Mouse (Mus musculus): Measurements from ENCODE around the gene Syt13. TPM values are rescaled to one million over a fixed set of nuclear protein-coding genes. Genes with fewer than 3 reads are reported as not detected.
A peak's percentile ranks its signal among the peaks of the same experiment; 100 is the strongest.

Gene Syt13
- polyA plus RNA-seq, 1 experiment from 2014 or later = 0.23 TPM

GRCm38 (mm10) chr2:92910371-92910770, 4.5 kb upstream of the Syt13 start:
- peaks cover 32% of the 10 kb centered on the region for H3K27me3 ChIP-seq (ENCODE audit: control insufficient read depth, insufficient read depth, low read length)
- peaks cover 0 to 6% of the 10 kb centered on the region in 2 experiments; a peak in 3 of 4 replicates for H3K4me1 ChIP-seq (ENCODE audit: control insufficient read depth in 2 of 2, insufficient read depth in 2 of 2, low read length in 2 of 2)

GRCm38 (mm10) chr2:92912312-92912711, 2.6 kb upstream of the Syt13 start:
- Histone ChIP-seq H3K9me3 (ENCODE audit: control insufficient read depth, low read length) (no peaks in the 10 kb centered on the region), H3K27ac (replicated peaks in 1 of 2; ENCODE audit: control insufficient read depth in 1 of 2, insufficient read depth in 1 of 2, low read depth in 2 of 2, low read length in 2 of 2) (no peak overlapping the region), H3K4me1 (ENCODE audit: control insufficient read depth in 2 of 2, insufficient read depth in 2 of 2, low read length in 2 of 2) (peaks cover 0 to 9% of the 10 kb centered on the region in 2 experiments; a peak in 3 of 4 replicates), H3K27me3 (ENCODE audit: control insufficient read depth, insufficient read depth, low read length) (peaks cover 47% of the 10 kb centered on the region), H3K4me3 (ENCODE audit: control insufficient read depth in 1 of 2, insufficient read depth in 1 of 2, low read depth in 1 of 2, low read length in 2 of 2) (no peak overlapping the region), H3K9ac (ENCODE audit: low read length) (no peak overlapping the region), H3K36me3 (ENCODE audit: control insufficient read depth, insufficient read depth, low read length) (no peaks in the 10 kb centered on the region), H3K4me2 (ENCODE audit: low read length) (no peak overlapping the region)
- ATAC-seq (ENCODE audit: insufficient number of reproducible peaks, insufficient read depth, low FRiP score, low read depth) = no peak

More at GRCm38 (mm10) chr2:92910371-92910770, 4.5 kb upstream of the Syt13 start:
- H3K36me3 ChIP-seq (ENCODE audit: control insufficient read depth, insufficient read depth, low read length) = no peaks in the 10 kb centered on the region
- H3K4me3 ChIP-seq (ENCODE audit: control insufficient read depth in 1 of 2, insufficient read depth in 1 of 2, low read depth in 1 of 2, low read length in 2 of 2) = no peak overlapping the region
- ATAC-seq (ENCODE audit: insufficient number of reproducible peaks, insufficient read depth, low FRiP score, low read depth) = no peak
- H3K9ac ChIP-seq (ENCODE audit: low read length) = no peak overlapping the region
- H3K9me3 ChIP-seq (ENCODE audit: control insufficient read depth, low read length) = no peaks in the 10 kb centered on the region
- no peak overlapping the region for H3K4me2 ChIP-seq (ENCODE audit: low read length)
- 63% methylated on average over 4 of the region's 4 CpGs for WGBS
- H3K27ac ChIP-seq (replicated peaks in 1 of 2; ENCODE audit: control insufficient read depth in 1 of 2, insufficient read depth in 1 of 2, low read depth in 2 of 2, low read length in 2 of 2) = no peak overlapping the region

DNA sequence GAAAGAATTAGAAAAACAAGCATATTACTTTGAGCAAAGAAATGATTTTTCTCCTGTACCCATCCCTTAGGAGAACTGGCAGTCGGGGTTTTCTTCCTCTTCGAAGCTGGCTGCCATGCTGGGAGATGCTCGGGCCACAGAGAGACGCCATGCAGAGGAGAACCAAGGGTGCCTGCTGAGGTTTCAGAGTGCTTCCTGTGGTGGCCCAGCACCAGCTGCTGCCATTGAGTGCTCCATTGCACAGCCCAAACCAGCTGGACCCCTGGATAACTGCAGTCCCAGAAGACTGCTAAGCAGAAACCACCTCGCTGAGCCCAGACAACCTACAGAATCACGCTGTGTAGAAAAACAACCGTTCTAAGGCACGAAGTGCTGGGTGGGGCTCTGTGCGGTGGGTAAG, 1.6 kb upstream of the Syt13 start:
- no peak overlapping the region for H3K4me3 ChIP-seq (ENCODE audit: control insufficient read depth in 1 of 2, insufficient read depth in 1 of 2, low read depth in 1 of 2, low read length in 2 of 2)
- H3K4me2 ChIP-seq (ENCODE audit: low read length) = no peak overlapping the region
- 17% methylated on average over 9 of the region's 9 CpGs for WGBS
- H3K9me3 ChIP-seq (ENCODE audit: control insufficient read depth, low read length) = no peaks in the 10 kb centered on the region
- no peaks in the 10 kb centered on the region for H3K36me3 ChIP-seq (ENCODE audit: control insufficient read depth, insufficient read depth, low read length)
- H3K27me3 ChIP-seq (ENCODE audit: control insufficient read depth, insufficient read depth, low read length) = peaks cover 51% of the 10 kb centered on the region
- no peak for ATAC-seq (ENCODE audit: insufficient number of reproducible peaks, insufficient read depth, low FRiP score, low read depth)
- H3K27ac ChIP-seq (replicated peaks in 1 of 2; ENCODE audit: control insufficient read depth in 1 of 2, insufficient read depth in 1 of 2, low read depth in 2 of 2, low read length in 2 of 2) = no peak overlapping the region
- peaks cover 0 to 9% of the 10 kb centered on the region in 2 experiments; a peak in 3 of 4 replicates for H3K4me1 ChIP-seq (ENCODE audit: control insufficient read depth in 2 of 2, insufficient read depth in 2 of 2, low read length in 2 of 2)
- no peak overlapping the region for H3K9ac ChIP-seq (ENCODE audit: low read length)

GRCm38 (mm10) chr2:92915659-92916631, 1.0 kb downstream of the Syt13 start:
- no peak overlapping the region; a peak in 1 of 4 replicates for H3K4me3 ChIP-seq (ENCODE audit: control insufficient read depth in 1 of 2, insufficient read depth in 1 of 2, low read depth in 1 of 2, low read length in 2 of 2)
- peak overlapping the region; percentile 72 for H3K4me2 ChIP-seq (ENCODE audit: low read length)
- no peaks in the 10 kb centered on the region for H3K36me3 ChIP-seq (ENCODE audit: control insufficient read depth, insufficient read depth, low read length)
- no peak overlapping the region for H3K27ac ChIP-seq (replicated peaks in 1 of 2; ENCODE audit: control insufficient read depth in 1 of 2, insufficient read depth in 1 of 2, low read depth in 2 of 2, low read length in 2 of 2)
- peaks cover 55% of the 10 kb centered on the region for H3K27me3 ChIP-seq (ENCODE audit: control insufficient read depth, insufficient read depth, low read length)
- no peak for ATAC-seq (ENCODE audit: insufficient number of reproducible peaks, insufficient read depth, low FRiP score, low read depth)
- 11% methylated on average over 9 of the region's 10 CpGs for WGBS
- peaks cover 0 to 9% of the 10 kb centered on the region in 2 experiments; a peak in 3 of 4 replicates for H3K4me1 ChIP-seq (ENCODE audit: control insufficient read depth in 2 of 2, insufficient read depth in 2 of 2, low read length in 2 of 2)
- H3K9ac ChIP-seq (ENCODE audit: low read length) = no peak overlapping the region
- peaks cover 4% of the 10 kb centered on the region; the same call in 1 of the 2 replicates for H3K9me3 ChIP-seq (ENCODE audit: control insufficient read depth, low read length)

GRCm38 (mm10) chr2:92917405-92918142, 2.7 kb downstream of the Syt13 start:
- H3K27me3 ChIP-seq (ENCODE audit: control insufficient read depth, insufficient read depth, low read length) = peaks cover 51% of the 10 kb centered on the region
- H3K36me3 ChIP-seq (ENCODE audit: control insufficient read depth, insufficient read depth, low read length) = no peaks in the 10 kb centered on the region
- H3K4me1 ChIP-seq (ENCODE audit: control insufficient read depth in 2 of 2, insufficient read depth in 2 of 2, low read length in 2 of 2) = peaks cover 0 to 9% of the 10 kb centered on the region in 2 experiments; a peak in 3 of 4 replicates
- 34% methylated on average over 7 of the region's 7 CpGs for WGBS
- no peak overlapping the region for H3K4me2 ChIP-seq (ENCODE audit: low read length)
- H3K27ac ChIP-seq (replicated peaks in 1 of 2; ENCODE audit: control insufficient read depth in 1 of 2, insufficient read depth in 1 of 2, low read depth in 2 of 2, low read length in 2 of 2) = no peak overlapping the region
- H3K9me3 ChIP-seq (ENCODE audit: control insufficient read depth, low read length) = peaks cover 4% of the 10 kb centered on the region; the same call in 1 of the 2 replicates
- no peak overlapping the region for H3K4me3 ChIP-seq (ENCODE audit: control insufficient read depth in 1 of 2, insufficient read depth in 1 of 2, low read depth in 1 of 2, low read length in 2 of 2)
- ATAC-seq (ENCODE audit: insufficient number of reproducible peaks, insufficient read depth, low FRiP score, low read depth) = no peak
- H3K9ac ChIP-seq (ENCODE audit: low read length) = no peak overlapping the region

- H3K4me3 ChIP-seq (ENCODE audit: control insufficient read depth in 1 of 2, insufficient read depth in 1 of 2, low read depth in 1 of 2, low read length in 2 of 2) = no peak overlapping the region
- no peak for ATAC-seq (ENCODE audit: insufficient number of reproducible peaks, insufficient read depth, low FRiP score, low read depth)
- 79% methylated on average over 4 of the region's 4 CpGs for WGBS
- peaks cover 20% of the 10 kb centered on the region for H3K27me3 ChIP-seq (ENCODE audit: control insufficient read depth, insufficient read depth, low read length)
- no peak overlapping the region for H3K9ac ChIP-seq (ENCODE audit: low read length)
- no peaks in the 10 kb centered on the region for H3K4me1 ChIP-seq (ENCODE audit: control insufficient read depth in 2 of 2, insufficient read depth in 2 of 2, low read length in 2 of 2)
- H3K27ac ChIP-seq (replicated peaks in 1 of 2; ENCODE audit: control insufficient read depth in 1 of 2, insufficient read depth in 1 of 2, low read depth in 2 of 2, low read length in 2 of 2) = no peak overlapping the region
- no peak overlapping the region for H3K4me2 ChIP-seq (ENCODE audit: low read length)
- H3K36me3 ChIP-seq (ENCODE audit: control insufficient read depth, insufficient read depth, low read length) = no peaks in the 10 kb centered on the region
- H3K9me3 ChIP-seq (ENCODE audit: control insufficient read depth, low read length) = peaks cover 4% of the 10 kb centered on the region; the same call in 1 of the 2 replicates
Measured at GRCm38 (mm10) chr2:92920709-92921108, 5.8 kb downstream of the Syt13 start.

DNA sequence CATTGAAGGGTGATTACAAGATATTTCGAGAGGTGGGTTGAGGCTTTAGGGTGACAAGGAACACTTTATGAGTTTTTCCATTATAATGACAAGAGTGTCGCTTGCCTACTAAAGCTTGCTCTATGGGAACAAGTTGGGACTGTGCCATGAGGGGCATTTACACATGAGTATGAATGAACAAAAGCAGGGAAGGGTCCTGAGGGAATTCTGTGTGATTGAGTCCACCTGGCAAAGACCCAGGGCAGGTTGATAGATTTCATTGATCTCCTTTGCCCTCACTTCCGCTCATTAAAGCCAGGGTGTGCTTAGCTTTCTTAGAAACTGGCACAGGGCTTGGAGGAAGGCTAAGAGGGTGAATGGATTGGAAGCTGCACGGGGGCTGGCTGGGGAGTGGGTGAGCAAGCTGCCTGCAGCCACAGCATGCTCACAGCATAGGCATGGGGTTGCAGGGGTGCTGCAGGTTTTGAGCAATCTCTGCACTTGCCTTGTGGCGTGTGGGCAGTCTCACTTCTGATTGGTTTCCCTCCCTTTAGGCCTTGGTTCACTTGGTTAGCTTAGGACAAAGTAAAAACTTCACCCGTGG, 9.9 kb downstream of the Syt13 start:
- Histone ChIP-seq H3K27me3 (ENCODE audit: control insufficient read depth, insufficient read depth, low read length) (no peaks in the 10 kb centered on the region), H3K4me3 (ENCODE audit: control insufficient read depth in 1 of 2, insufficient read depth in 1 of 2, low read depth in 1 of 2, low read length in 2 of 2) (no peak overlapping the region), H3K9me3 (ENCODE audit: control insufficient read depth, low read length) (peaks cover 4% of the 10 kb centered on the region; the same call in 1 of the 2 replicates), H3K36me3 (ENCODE audit: control insufficient read depth, insufficient read depth, low read length) (no peaks in the 10 kb centered on the region), H3K9ac (ENCODE audit: low read length) (no peak overlapping the region), H3K4me2 (ENCODE audit: low read length) (no peak overlapping the region), H3K27ac (replicated peaks in 1 of 2; ENCODE audit: control insufficient read depth in 1 of 2, insufficient read depth in 1 of 2, low read depth in 2 of 2, low read length in 2 of 2) (no peak overlapping the region), H3K4me1 (ENCODE audit: control insufficient read depth in 2 of 2, insufficient read depth in 2 of 2, low read length in 2 of 2) (no peaks in the 10 kb centered on the region)
- no peak for ATAC-seq (ENCODE audit: insufficient number of reproducible peaks, insufficient read depth, low FRiP score, low read depth)
- 65% methylated on average over 6 of the region's 6 CpGs for WGBS

Data from heart, embryonic 14.5 days (tissue).